In the genomic region with DNA sequence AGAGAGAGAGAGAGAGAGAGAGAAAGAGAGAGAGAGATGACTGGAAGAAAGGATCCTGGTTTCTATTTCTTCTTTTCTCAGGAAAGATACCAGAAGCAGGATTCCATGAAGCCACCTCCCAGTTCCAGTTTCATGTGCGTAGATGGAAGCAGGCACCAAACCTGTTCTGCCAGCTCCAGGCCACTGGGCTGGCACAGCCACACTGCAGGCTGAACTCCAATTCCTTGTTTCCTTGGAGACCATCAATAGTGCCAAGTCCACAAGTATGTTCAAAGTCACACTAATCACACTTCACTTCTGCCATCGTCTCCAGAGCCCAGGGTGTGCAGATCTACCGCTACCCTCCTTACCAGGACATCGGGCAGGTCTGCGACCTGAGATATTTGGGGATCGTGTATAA, we compare ENCODE assay signal across 9 mouse cellular contexts. TPM values are rescaled to one million over a fixed set of nuclear protein-coding genes. Genes with fewer than 3 reads are reported as not detected.
A peak's percentile ranks its signal among the peaks of the same experiment; 100 is the strongest.
DNase-seq lines count a peak whose midpoint lies in the region; ATAC-seq and TF ChIP-seq lines count a peak whose summit lies in the region.
"Had no signal": no experiment of that assay in that cellular context is flagged by ENCODE, and none has a peak within 500 bp of the region (broad histone marks: within the 10 kb centered on the region; RNA-seq: fewer than 3 reads in every experiment).

No protein-coding gene starts in this region.

- no peak overlapping the region for H3K4me3 ChIP-seq in hindbrain, embryonic 15.5 days
- H3K4me3 ChIP-seq in hindbrain, embryonic 10.5 days: no peak overlapping the region
- H3K4me3 ChIP-seq in kidney, embryonic 15.5 days (replicated peaks): no peak overlapping the region
- no peak overlapping the region for H3K4me3 ChIP-seq in midbrain, embryonic 16.5 days (ENCODE audit: low read depth, low read length)
- H3K4me3 ChIP-seq in thymus, adult 2 months (ENCODE audit: control insufficient read depth, insufficient read depth, low read length): no peak overlapping the region
- H3K4me3 ChIP-seq: limb, embryonic 13.5 days had no signal

- WGBS in hindbrain, embryonic 15.5 days: 54% methylated on average over 6 of the region's 6 CpGs
- 88% methylated on average over 6 of the region's 6 CpGs for WGBS in hindbrain, embryonic 10.5 days
- 83% methylated on average over 6 of the region's 6 CpGs for WGBS in kidney, embryonic 15.5 days
- 60% methylated on average over 6 of the region's 6 CpGs for WGBS in midbrain, embryonic 16.5 days
- 88% methylated on average over 6 of the region's 6 CpGs for WGBS in thymus, adult 2 months

- no peak overlapping the region for H3K9ac ChIP-seq in hindbrain, embryonic 15.5 days
- H3K9ac ChIP-seq in kidney, embryonic 15.5 days: no peak overlapping the region
- no peak overlapping the region for H3K9ac ChIP-seq in midbrain, embryonic 16.5 days (ENCODE audit: low read depth, low read length)
- H3K9ac ChIP-seq: limb, embryonic 13.5 days had no signal

- peaks cover 8% of the 10 kb centered on the region for H3K4me1 ChIP-seq in hindbrain, embryonic 15.5 days (replicated peaks)
- H3K4me1 ChIP-seq in hindbrain, embryonic 10.5 days (replicated peaks): peaks cover 37% of the 10 kb centered on the region
- peaks cover 11% of the 10 kb centered on the region; the same call in 1 of the 2 replicates for H3K4me1 ChIP-seq in kidney, embryonic 15.5 days
- peaks cover 3% of the 10 kb centered on the region; the same call in 1 of the 2 replicates for H3K4me1 ChIP-seq in midbrain, embryonic 16.5 days (ENCODE audit: control insufficient read depth, insufficient read depth, low read length)
- H3K4me1 ChIP-seq in thymus, adult 2 months (replicated peaks; ENCODE audit: control insufficient read depth, insufficient read depth, low read length): no peaks in the 10 kb centered on the region
- H3K4me1 ChIP-seq: limb, embryonic 13.5 days had no signal

- intact Hi-C loops in gastrocnemius, postnatal 14 days (cut with DNase I; ENCODE audit: low total_unique reads): no loop called here

- no peaks in the 10 kb centered on the region for H3K9me3 ChIP-seq in hindbrain, embryonic 15.5 days
- no peaks in the 10 kb centered on the region for H3K9me3 ChIP-seq in hindbrain, embryonic 10.5 days
- H3K9me3 ChIP-seq in kidney, embryonic 15.5 days (replicated peaks): no peaks in the 10 kb centered on the region
- no peaks in the 10 kb centered on the region for H3K9me3 ChIP-seq in midbrain, embryonic 16.5 days (replicated peaks; ENCODE audit: control insufficient read depth, low read length, poor library complexity, severe bottlenecking)
- H3K9me3 ChIP-seq: limb, embryonic 13.5 days had no signal

- DNase-seq in hindbrain, embryonic 10.5 days (ENCODE audit: low spot score): no peak
- DNase-seq in gastrocnemius, postnatal 14 days: peak; percentile 34
- DNase-seq in thymus, adult 2 months: no peak
- DNase-seq: cerebellum, adult 11-12 months had no signal

- peak; percentile 71; the same call in 1 of the 2 replicates for ATAC-seq in hindbrain, embryonic 15.5 days (ENCODE audit: low FRiP score, low read depth)
- peak; percentile 69 for ATAC-seq in kidney, embryonic 15.5 days (replicated peaks; ENCODE audit: low FRiP score)
- ATAC-seq in midbrain, embryonic 16.5 days: peak; percentile 61; the same call in 1 of the 2 replicates
- ATAC-seq in erythroid progenitor cell, adult 5-6 weeks (replicated peaks; ENCODE audit: low FRiP score, poor library complexity, severe bottlenecking): no peak

- no peak for TF ChIP-seq CTCF in thymus, adult 2 months (IDR thresholded peaks at IDR 0.05; ENCODE audit: borderline replicate concordance, control insufficient read depth, extremely low read depth, insufficient read depth, low read length, poor library complexity)

- H3K27me3 ChIP-seq in hindbrain, embryonic 15.5 days: no peaks in the 10 kb centered on the region
- no peaks in the 10 kb centered on the region for H3K27me3 ChIP-seq in hindbrain, embryonic 10.5 days (ENCODE audit: insufficient read depth, poor library complexity, severe bottlenecking)
- no peaks in the 10 kb centered on the region for H3K27me3 ChIP-seq in kidney, embryonic 15.5 days
- no peaks in the 10 kb centered on the region for H3K27me3 ChIP-seq in midbrain, embryonic 16.5 days (ENCODE audit: control insufficient read depth, insufficient read depth, low read depth, low read length)
- no peaks in the 10 kb centered on the region for H3K27me3 ChIP-seq in thymus, adult 2 months (ENCODE audit: control insufficient read depth, insufficient read depth, low read length)
- H3K27me3 ChIP-seq: limb, embryonic 13.5 days had no signal

- no peaks in the 10 kb centered on the region for H3K36me3 ChIP-seq in hindbrain, embryonic 15.5 days
- H3K36me3 ChIP-seq in hindbrain, embryonic 10.5 days: no peaks in the 10 kb centered on the region
- H3K36me3 ChIP-seq in kidney, embryonic 15.5 days: no peaks in the 10 kb centered on the region
- no peaks in the 10 kb centered on the region for H3K36me3 ChIP-seq in midbrain, embryonic 16.5 days (ENCODE audit: control insufficient read depth, insufficient read depth, low read length)
- no peaks in the 10 kb centered on the region for H3K36me3 ChIP-seq in thymus, adult 2 months (ENCODE audit: control insufficient read depth, insufficient read depth, low read length)
- H3K36me3 ChIP-seq: limb, embryonic 13.5 days had no signal

- H3K4me2 ChIP-seq in hindbrain, embryonic 15.5 days: no peak overlapping the region
- H3K4me2 ChIP-seq in kidney, embryonic 15.5 days: no peak overlapping the region
- H3K4me2 ChIP-seq in midbrain, embryonic 16.5 days (ENCODE audit: low read length): no peak overlapping the region
- H3K4me2 ChIP-seq: limb, embryonic 13.5 days had no signal

- no peak for TF ChIP-seq POLR2A in thymus, adult 2 months (IDR thresholded peaks at IDR 0.05; ENCODE audit: control insufficient read depth, extremely low read depth, insufficient read depth, low read length, poor library complexity)

- H3K27ac ChIP-seq in hindbrain, embryonic 15.5 days (replicated peaks): no peak overlapping the region
- H3K27ac ChIP-seq in hindbrain, embryonic 10.5 days: no peak overlapping the region
- H3K27ac ChIP-seq in kidney, embryonic 15.5 days: no peak overlapping the region
- H3K27ac ChIP-seq in midbrain, embryonic 16.5 days (ENCODE audit: low read length): no peak overlapping the region
- no peak overlapping the region for H3K27ac ChIP-seq in thymus, adult 2 months (ENCODE audit: control insufficient read depth, insufficient read depth, low read length)
- H3K27ac ChIP-seq: limb, embryonic 13.5 days had no signal

RNA-seq across cellular contexts. Expression of a gene that starts 15.2 kb away (rescaled TPM):
- polyA plus RNA-seq in hindbrain, embryonic 15.5 days (2015; fragmentation: Nextera tagmentation; extraction: Ambion mirVana): 18.3 and 19.9 TPM in 2 replicates
- 11.0 and 13.4 TPM in 2 replicates for polyA plus RNA-seq in hindbrain, embryonic 10.5 days (2016; fragmentation: Nextera tagmentation; extraction: Ambion mirVana)
- 10 to 100 TPM; 40.2 to 52.2 TPM for total RNA-seq in gastrocnemius, postnatal 14 days (2021)
- polyA plus RNA-seq in kidney, embryonic 15.5 days (2015; fragmentation: Nextera tagmentation; extraction: Ambion mirVana): 20.3 and 22.3 TPM in 2 replicates
- 8.0 and 9.5 TPM in 2 replicates for polyA plus RNA-seq in midbrain, embryonic 16.5 days (2015; fragmentation: Nextera tagmentation; extraction: Ambion mirVana)
- total RNA-seq in erythroid progenitor cell, adult 5-6 weeks (2015; ENCODE audit: low replicate concordance): under 0.01 and 1.7 TPM in 2 replicates
- 1.0 and 2.2 TPM in 2 replicates for total RNA-seq in erythroid progenitor cell, adult 5-6 weeks (2017; ENCODE audit: low replicate concordance)
- 39.2 and 44.4 TPM in 2 replicates for polyA plus RNA-seq in thymus, adult 2 months (2012; rRNA removed)
